Mouse (Mus musculus) Patski (cell line): ENCODE measurements around the gene Grm8. TPM values are rescaled to one million over a fixed set of nuclear protein-coding genes. Genes with fewer than 3 reads are reported as not detected.
"Not testable (repeated sequence)": the region's sequence is repeated elsewhere in the genome, so short reads cannot be mapped to it uniquely, and the experiment has no call there.

Experiments
- ATAC-seq: fragments of 100-300 bp; one replicate; pipeline ENCODE4 v1.8.0; 2021
- CTCF ChIA-PET: fragments of 350-600 bp; sonication (Branson Sonifier 250); formaldehyde crosslinking; loops from one replicate; lab custom pipeline; 2022; ENCODE audit warnings: inconsistent platforms; lab: Charles Lee
- POLR2A ChIA-PET: fragments of 350-600 bp; sonication (Branson Sonifier 250); formaldehyde crosslinking; loops from one replicate; lab custom pipeline; 2022; ENCODE audit warnings: antibody characterized with exemption, inconsistent platforms; lab: Charles Lee
- DNase-seq: peaks from one replicate; pipeline ENCODE4 v3.0.0-alpha.2; 2011; ENCODE audit warnings: low read depth, low spot score
- H3K27me3 ChIP-seq: fragments of 371-371 bp; one replicate; pipeline ENCODE4 v1.5.1; 2021
- CTCF ChIP-seq: fragments of 100-300 bp; IDR thresholded peaks from one replicate; pipeline ENCODE4 v1.5.1; 2021
- in situ Hi-C: fragments of 300-500 bp; cut with MboI; formaldehyde crosslinking; loops from 3 replicates; pipeline ENCODE4 v1.11.1; 2018; ENCODE audit warnings: low pct_unique_long_range_greater_than_20kb, mixed read lengths
- polyA plus RNA-seq: library from polyadenylated mRNA; unstranded; gene quantifications from one replicate; pipeline ENCODE4 v1.2.3, GENCODE M21; 2021

The Grm8 gene
- polyA plus RNA-seq, 1 experiment from 2014 or later: not detected

- in situ Hi-C loops: no loop called here
- POLR2A ChIA-PET: no interaction called here
- TF ChIP-seq CTCF: no peak
- CTCF ChIA-PET: interaction anchor here (1.5 kb wide), 1 partner anchor 8 kb away, joined by 3 read pairs; no protein-coding TSS in a partner anchor
- H3K27me3 ChIP-seq: peaks cover 6% of the 10 kb centered on the region
- no peak for ATAC-seq
- no peak for DNase-seq
Observed at GRCm38 (mm10) chr6:27887922-27888321, 247.1 kb downstream of the Grm8 start.

- in situ Hi-C loops: no loop called here
- ATAC-seq (no peak), DNase-seq (no peak)
- ChIA-PET POLR2A (no interaction called here), CTCF (no interaction called here)
- TF ChIP-seq CTCF: no peak
- H3K27me3 ChIP-seq: no peaks in the 10 kb centered on the region
Observed at GRCm38 (mm10) chr6:27885786-27886185, 249.2 kb downstream of the Grm8 start.

- H3K27me3 ChIP-seq: peaks cover 6% of the 10 kb centered on the region
- CTCF ChIA-PET: no interaction called here
Observed at GRCm38 (mm10) chr6:27849644-27850043, 285.3 kb downstream of the Grm8 start.

GRCm38 (mm10) chr6:27836159-27836558, 298.8 kb downstream of the Grm8 start:
- in situ Hi-C loops: no loop called here
- ATAC-seq (no peak), DNase-seq (no peak)
- TF ChIP-seq CTCF: no peak
- H3K27me3 ChIP-seq: no peaks in the 10 kb centered on the region
- CTCF ChIA-PET: no interaction called here
- POLR2A ChIA-PET: no interaction called here

More at GRCm38 (mm10) chr6:27849644-27850043, 285.3 kb downstream of the Grm8 start:
- ATAC-seq: no peak
- TF ChIP-seq CTCF: no peak
- DNase-seq: no peak
- in situ Hi-C loops: no loop called here
- POLR2A ChIA-PET: no interaction called here

GRCm38 (mm10) chr6:27819735-27820134, 315.2 kb downstream of the Grm8 start:
- CTCF ChIA-PET, DNase-seq, ATAC-seq, in situ Hi-C loops, POLR2A ChIA-PET: not testable (repeated sequence)
- H3K27me3 ChIP-seq: peaks cover 16% of the 10 kb centered on the region

GRCm38 (mm10) chr6:27812789-27813188, 322.2 kb downstream of the Grm8 start:
- TF ChIP-seq CTCF: no peak
- ATAC-seq (no peak), DNase-seq (no peak)
- no peaks in the 10 kb centered on the region for H3K27me3 ChIP-seq
- ChIA-PET POLR2A (no interaction called here), CTCF (no interaction called here)
- in situ Hi-C loops: no loop called here

GRCm38 (mm10) chr6:27809996-27810395, 325.0 kb downstream of the Grm8 start:
- no peak for ATAC-seq
- TF ChIP-seq CTCF: no peak

GRCm38 (mm10) chr6:27806741-27807140, 328.2 kb downstream of the Grm8 start:
- ATAC-seq: no peak
- in situ Hi-C loops: no loop called here

More at GRCm38 (mm10) chr6:27809996-27810395, 325.0 kb downstream of the Grm8 start:
- in situ Hi-C loops: no loop called here
- CTCF ChIA-PET: no interaction called here
- POLR2A ChIA-PET: no interaction called here
- DNase-seq: no peak
- H3K27me3 ChIP-seq: no peaks in the 10 kb centered on the region

GRCm38 (mm10) chr6:27800881-27801572, 334.0 kb downstream of the Grm8 start:
- no peak for DNase-seq
- ChIA-PET CTCF (no interaction called here), POLR2A (no interaction called here)
- H3K27me3 ChIP-seq: peaks cover 10% of the 10 kb centered on the region
- no peak for ATAC-seq
- TF ChIP-seq CTCF: no peak
- in situ Hi-C loops: no loop called here

More at GRCm38 (mm10) chr6:27806741-27807140, 328.2 kb downstream of the Grm8 start:
- ChIA-PET CTCF (interaction anchor here (0.7 kb wide), 2 partner anchors 14 to 15 kb away, joined by 3 read pairs; no protein-coding TSS in a partner anchor), POLR2A (no interaction called here)
- H3K27me3 ChIP-seq: peaks cover 5% of the 10 kb centered on the region
- no peak for TF ChIP-seq CTCF
- DNase-seq: no peak

GRCm38 (mm10) chr6:27798735-27799134, 336.2 kb downstream of the Grm8 start:
- ATAC-seq (no peak), DNase-seq (no peak)
- POLR2A ChIA-PET: no interaction called here
- in situ Hi-C loops: no loop called here
- no peak for TF ChIP-seq CTCF
- peaks cover 10% of the 10 kb centered on the region for H3K27me3 ChIP-seq
- CTCF ChIA-PET: no interaction called here

GRCm38 (mm10) chr6:27789566-27789965, 345.4 kb downstream of the Grm8 start:
- no peak for ATAC-seq

More at GRCm38 (mm10) chr6:27789566-27789965, 345.4 kb downstream of the Grm8 start:
- CTCF ChIA-PET: no interaction called here
- in situ Hi-C loops: no loop called here
- no peak for DNase-seq
- no peak for TF ChIP-seq CTCF
- POLR2A ChIA-PET: interaction anchor here (0.5 kb wide), 1 partner anchor 94 kb away, joined by 3 read pairs; no protein-coding TSS in a partner anchor
- no peaks in the 10 kb centered on the region for H3K27me3 ChIP-seq
